Mouse (Mus musculus) lung, postnatal 0 days (tissue): ENCODE measurements at regions not wholly inside any gene's neighbourhood (a gene's known extent, or its start where the extent isn't known, plus 50 kb on each side); places are given as distances from the start of the nearest gene placed in this dataset.

ENCODE experiments used
- CTCF ChIP-seq: IDR thresholded peaks from 2 replicates; pipeline ENCODE4 v1.5.1; 2016; ENCODE audit warnings: antibody characterized with exemption, mild to moderate bottlenecking
- EP300 ChIP-seq: IDR thresholded peaks from 2 replicates; pipeline ENCODE4 v1.6.1; 2016; ENCODE audit warnings: antibody characterized with exemption, mild to moderate bottlenecking, control low read depth

DNA sequence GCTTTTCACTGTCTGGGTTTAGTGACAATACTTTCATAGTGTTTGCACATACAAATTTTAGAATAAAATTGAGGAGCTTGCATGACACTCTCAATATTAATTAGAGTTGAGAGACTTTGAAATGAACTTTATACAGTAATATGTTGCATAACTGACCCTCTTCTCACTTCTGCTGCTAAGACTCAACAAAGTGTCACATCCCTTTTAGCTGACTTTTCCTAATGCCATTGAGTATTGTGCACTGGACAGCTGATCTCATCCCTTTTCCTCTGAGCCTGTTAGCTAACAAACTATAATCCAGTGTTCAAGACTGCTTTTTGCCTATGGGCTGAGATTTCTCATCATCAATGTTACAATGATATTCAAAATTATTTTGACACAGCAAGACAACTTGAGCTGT lies 113.8 kb downstream of the P2ry1 start:
- no peak for TF ChIP-seq CTCF
- TF ChIP-seq EP300: no peak
